Mouse (Mus musculus) neural tube, embryonic 11.5 days (tissue): ENCODE data around the gene Clec16a. TPM values are rescaled to one million over a fixed set of nuclear protein-coding genes. Genes with fewer than 3 reads are reported as not detected.

Experiments used
- ATAC-seq: fragments of 200-750 bp; cut with Nextera tagmentation; 2 replicates; pipeline ENCODE4 v1.8.0; 2017; ENCODE audit warnings: moderate number of reproducible peaks, mild to moderate bottlenecking, moderate TSS enrichment, moderate library complexity; ENCODE audit not compliant: insufficient read depth, low FRiP score, low TSS enrichment
- DNase-seq: peaks from one replicate; pipeline ENCODE4 v3.0.0-alpha.2; 2015; ENCODE audit warnings: low spot score
- H3K27ac ChIP-seq: fragments of 300-500 bp; sonication (generic); 2 replicates; pipeline ENCODE4 v1.5.1; 2014; ENCODE audit warnings: low read depth, mild to moderate bottlenecking, low read length
- H3K27me3 ChIP-seq: fragments of 300-500 bp; sonication (generic); 2 replicates; pipeline ENCODE4 v1.6.1; 2014; ENCODE audit warnings: mild to moderate bottlenecking, low read length, mixed read lengths; ENCODE audit not compliant: control insufficient read depth, insufficient read depth
- H3K36me3 ChIP-seq: fragments of 300-500 bp; sonication (generic); 2 replicates; pipeline ENCODE4 v1.6.1; 2014; ENCODE audit warnings: mild to moderate bottlenecking, low read length, moderate library complexity, mixed read lengths; ENCODE audit not compliant: control insufficient read depth, insufficient read depth
- H3K4me1 ChIP-seq: fragments of 300-500 bp; sonication (generic); 2 replicates; pipeline ENCODE4 v1.6.1; 2014; ENCODE audit warnings: low read length, mixed read lengths; ENCODE audit not compliant: control insufficient read depth, insufficient read depth
- H3K4me2 ChIP-seq: fragments of 300-500 bp; sonication (generic); 2 replicates; pipeline ENCODE4 v1.6.1; 2014; ENCODE audit warnings: low read depth, mild to moderate bottlenecking, moderate library complexity
- H3K4me3 ChIP-seq: fragments of 300-500 bp; sonication (generic); 2 replicates; pipeline ENCODE4 v1.5.1; 2014; ENCODE audit warnings: low read depth, low read length
- H3K9ac ChIP-seq: fragments of 300-500 bp; sonication (generic); 2 replicates; pipeline ENCODE4 v1.6.1; 2014; ENCODE audit warnings: mild to moderate bottlenecking, low read length
- H3K9me3 ChIP-seq: fragments of 300-500 bp; sonication (generic); 2 replicates; pipeline ENCODE4 v1.6.1; 2016; ENCODE audit warnings: low read length; ENCODE audit not compliant: control insufficient read depth
- WGBS: fragments of 180-500 bp; shearing (Covaris S2); extraction: QIAGEN DNeasy Blood & Tissue Kit; methylation state at CpG from one replicate; pipeline ENCODE4 v1.1.7; 2014; 5-methylcytosine and 5-hydroxymethylcytosine counted together
- polyA plus RNA-seq: library from polyadenylated mRNA; unstranded; fragments of >200 nt; fragmentation: Nextera tagmentation; extraction: Ambion mirVana; gene quantifications from 2 replicates; pipeline ENCODE4 v1.2.1, GENCODE M21; 2014

Clec16a gene
- polyA plus RNA-seq, 1 experiment from 2014 or later: 44.0 TPM

GRCm38 (mm10) chr16:10567153-10567552, 22.0 kb downstream of the Clec16a start:
- Histone ChIP-seq H3K4me1 (no peaks in the 10 kb centered on the region), H3K9ac (no peak overlapping the region), H3K36me3 (0 out of 2 replicates have a peak, but pooled peaks cover 2% of the 10 kb centered on the region), H3K27ac (no peak overlapping the region), H3K4me3 (no peak overlapping the region), H3K27me3 (no peaks in the 10 kb centered on the region), H3K4me2 (no peak overlapping the region), H3K9me3 (no peaks in the 10 kb centered on the region)
- no peak for DNase-seq
- 92% methylated on average over 4 of the region's 4 CpGs for WGBS
- ATAC-seq: no peak

- no peak for ATAC-seq
- Histone ChIP-seq H3K27ac (no peak overlapping the region), H3K27me3 (no peaks in the 10 kb centered on the region), H3K4me3 (no peak overlapping the region), H3K4me1 (no peaks in the 10 kb centered on the region), H3K4me2 (no peak overlapping the region), H3K9ac (no peak overlapping the region), H3K36me3 (peaks cover 4% of the 10 kb centered on the region; the same call in 1 of the 2 replicates), H3K9me3 (no peaks in the 10 kb centered on the region)
- 86% methylated on average over 5 of the region's 5 CpGs for WGBS
- DNase-seq: no peak
Measured at GRCm38 (mm10) chr16:10569809-10570395, 24.8 kb downstream of the Clec16a start.

GRCm38 (mm10) chr16:10570708-10571107, 25.6 kb downstream of the Clec16a start:
- ATAC-seq (no peak), DNase-seq (no peak)
- H3K27me3 ChIP-seq: no peaks in the 10 kb centered on the region
- H3K27ac ChIP-seq: no peak overlapping the region
- no peaks in the 10 kb centered on the region for H3K9me3 ChIP-seq
- 65% methylated on average over 1 of the region's 1 CpGs for WGBS
- peaks cover 4% of the 10 kb centered on the region; the same call in 1 of the 2 replicates for H3K36me3 ChIP-seq
- H3K4me2 ChIP-seq: no peak overlapping the region
- no peaks in the 10 kb centered on the region for H3K4me1 ChIP-seq
- no peak overlapping the region for H3K9ac ChIP-seq
- H3K4me3 ChIP-seq: no peak overlapping the region

GRCm38 (mm10) chr16:10571820-10572219, 26.7 kb downstream of the Clec16a start:
- 52% methylated on average over 2 of the region's 2 CpGs for WGBS
- H3K4me3 ChIP-seq: no peak overlapping the region
- no peaks in the 10 kb centered on the region for H3K9me3 ChIP-seq
- ATAC-seq (no peak), DNase-seq (peak; percentile 17)
- peaks cover 4% of the 10 kb centered on the region; the same call in 1 of the 2 replicates for H3K36me3 ChIP-seq
- no peak overlapping the region for H3K9ac ChIP-seq
- no peaks in the 10 kb centered on the region for H3K4me1 ChIP-seq
- H3K4me2 ChIP-seq: no peak overlapping the region
- H3K27me3 ChIP-seq: no peaks in the 10 kb centered on the region
- H3K27ac ChIP-seq: no peak overlapping the region

DNA sequence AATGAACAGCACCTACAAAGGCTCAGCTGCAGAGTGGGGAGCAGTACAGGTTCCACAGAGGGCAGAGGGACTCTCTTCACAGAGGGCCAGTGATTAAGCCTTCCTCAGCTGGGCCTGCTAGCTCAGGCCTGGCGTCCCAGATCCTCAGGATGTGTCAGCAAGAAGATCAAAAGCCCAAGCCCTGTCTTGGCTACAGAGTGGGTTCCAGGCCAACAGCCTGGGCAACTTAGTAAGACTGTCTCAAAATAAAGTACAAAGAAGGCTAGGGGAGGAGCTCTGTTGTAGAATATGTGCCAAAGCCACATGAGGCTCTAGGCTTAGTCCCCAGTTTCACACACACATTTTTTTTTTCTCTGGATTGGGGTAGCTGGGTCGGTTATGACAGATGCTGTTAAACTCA, 29.8 kb downstream of the Clec16a start:
- no peak overlapping the region for H3K4me2 ChIP-seq
- H3K4me1 ChIP-seq: no peaks in the 10 kb centered on the region
- H3K9me3 ChIP-seq: no peaks in the 10 kb centered on the region
- no peak overlapping the region for H3K4me3 ChIP-seq
- WGBS: 76% methylated on average over 2 of the region's 2 CpGs
- H3K27me3 ChIP-seq: no peaks in the 10 kb centered on the region
- DNase-seq: no peak
- no peak for ATAC-seq
- H3K9ac ChIP-seq: no peak overlapping the region
- H3K36me3 ChIP-seq: peaks cover 5% of the 10 kb centered on the region
- no peak overlapping the region for H3K27ac ChIP-seq

DNA sequence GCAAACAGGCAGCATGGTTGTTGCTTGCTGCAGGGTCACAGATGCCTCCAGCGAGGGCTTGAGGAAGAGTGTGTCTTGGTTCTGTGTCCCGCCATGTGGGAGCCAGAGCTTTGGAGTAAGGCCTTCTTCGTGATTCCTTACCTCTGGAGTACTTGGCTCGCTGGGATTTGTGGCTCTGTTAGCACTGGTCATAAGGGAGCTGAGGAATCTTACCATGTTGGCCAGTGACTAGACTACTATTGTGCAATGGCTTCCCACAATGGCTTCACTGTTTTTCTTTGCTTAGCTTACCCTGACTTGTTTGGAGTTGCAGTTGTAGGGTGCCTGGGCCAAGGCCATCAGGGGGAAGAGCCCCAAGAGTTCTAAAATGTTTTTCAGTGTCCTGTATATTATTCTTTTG, 30.8 kb downstream of the Clec16a start:
- peaks cover 5% of the 10 kb centered on the region for H3K36me3 ChIP-seq
- DNase-seq (no peak), ATAC-seq (no peak)
- no peak overlapping the region for H3K4me2 ChIP-seq
- no peaks in the 10 kb centered on the region for H3K27me3 ChIP-seq
- H3K27ac ChIP-seq: no peak overlapping the region
- no peak overlapping the region for H3K9ac ChIP-seq
- no peak overlapping the region for H3K4me3 ChIP-seq
- no peaks in the 10 kb centered on the region for H3K9me3 ChIP-seq
- WGBS: 89% methylated on average over 4 of the region's 4 CpGs
- H3K4me1 ChIP-seq: no peaks in the 10 kb centered on the region

GRCm38 (mm10) chr16:10577548-10577947, 32.4 kb downstream of the Clec16a start:
- no peak for DNase-seq
- ATAC-seq: no peak
- 78% methylated on average over 5 of the region's 5 CpGs for WGBS
- Histone ChIP-seq H3K27me3 (no peaks in the 10 kb centered on the region), H3K36me3 (peaks cover 7% of the 10 kb centered on the region), H3K4me1 (no peaks in the 10 kb centered on the region), H3K9ac (no peak overlapping the region), H3K4me3 (no peak overlapping the region), H3K4me2 (no peak overlapping the region), H3K27ac (no peak overlapping the region), H3K9me3 (no peaks in the 10 kb centered on the region)

GRCm38 (mm10) chr16:10578376-10578775, 33.2 kb downstream of the Clec16a start:
- Histone ChIP-seq H3K9ac (no peak overlapping the region), H3K36me3 (peaks cover 7% of the 10 kb centered on the region), H3K4me3 (no peak overlapping the region), H3K4me1 (no peaks in the 10 kb centered on the region), H3K27me3 (no peaks in the 10 kb centered on the region), H3K9me3 (no peaks in the 10 kb centered on the region), H3K4me2 (no peak overlapping the region), H3K27ac (no peak overlapping the region)
- DNase-seq (no peak), ATAC-seq (no peak)
- WGBS: 96% methylated on average over 1 of the region's 1 CpGs

DNA sequence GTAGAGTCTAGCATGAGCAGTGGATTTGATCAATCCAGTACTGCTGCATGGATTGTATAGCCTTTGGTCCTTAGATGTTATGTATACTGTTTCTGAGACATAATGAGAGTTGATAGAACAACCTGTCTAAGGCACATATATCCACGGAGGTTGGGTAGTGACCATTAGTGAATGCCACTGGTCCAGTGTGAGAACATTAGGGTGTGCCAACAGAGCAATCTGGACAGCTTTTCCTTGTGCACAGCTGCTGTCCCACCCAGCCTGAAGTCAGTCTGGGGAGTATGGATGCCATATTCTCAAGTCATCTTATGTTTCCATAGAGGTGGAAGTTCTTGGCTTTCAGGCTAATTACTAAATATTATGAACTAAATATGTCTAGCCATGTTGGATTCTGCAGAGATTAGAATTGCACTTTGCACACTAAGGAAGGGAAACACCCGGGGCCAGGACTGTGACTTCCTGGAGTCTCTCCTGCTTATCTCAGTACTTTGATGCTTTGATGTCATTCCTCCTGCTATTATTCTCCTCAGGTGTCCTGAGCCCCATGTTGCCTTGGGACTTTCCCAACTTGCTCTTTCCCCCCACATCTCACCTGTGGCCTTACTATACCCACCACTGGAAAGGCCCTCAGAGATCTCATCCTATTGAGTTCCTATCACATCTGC, 36.2 kb downstream of the Clec16a start:
- Histone ChIP-seq H3K27ac (no peak overlapping the region), H3K9me3 (no peaks in the 10 kb centered on the region), H3K4me3 (no peak overlapping the region), H3K27me3 (no peaks in the 10 kb centered on the region), H3K4me2 (no peak overlapping the region), H3K36me3 (peaks cover 5% of the 10 kb centered on the region; the same call in 1 of the 2 replicates), H3K4me1 (no peaks in the 10 kb centered on the region), H3K9ac (no peak overlapping the region)
- 90% methylated on average over 2 of the region's 2 CpGs for WGBS
- no peak for DNase-seq
- no peak for ATAC-seq
